Mouse (Mus musculus): ENCODE results near the gene Shld1.

Shld1 gene

DNA sequence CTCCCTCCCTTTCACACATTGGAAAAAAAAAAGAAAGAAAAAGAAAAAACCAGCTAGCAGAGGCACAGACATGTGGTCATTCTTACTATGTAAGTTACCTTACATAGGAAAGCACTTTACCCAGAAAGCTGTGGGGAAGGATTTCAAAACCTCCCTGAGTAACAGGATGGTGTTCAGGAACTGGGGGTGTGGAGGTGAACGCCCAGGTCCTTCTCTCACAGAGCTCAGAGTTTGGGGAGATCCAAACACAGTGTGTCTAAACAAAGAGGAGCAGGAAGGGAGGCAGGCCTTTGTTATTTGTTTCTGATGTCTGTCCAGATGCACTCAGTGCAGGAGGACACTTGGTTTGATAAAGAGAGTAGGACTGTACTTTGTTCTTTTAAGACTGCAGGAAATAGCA, 5.6 kb downstream of the Shld1 start:
- DNase-seq (ENCODE audit: low spot score in 2 of 2) = no peak

DNA sequence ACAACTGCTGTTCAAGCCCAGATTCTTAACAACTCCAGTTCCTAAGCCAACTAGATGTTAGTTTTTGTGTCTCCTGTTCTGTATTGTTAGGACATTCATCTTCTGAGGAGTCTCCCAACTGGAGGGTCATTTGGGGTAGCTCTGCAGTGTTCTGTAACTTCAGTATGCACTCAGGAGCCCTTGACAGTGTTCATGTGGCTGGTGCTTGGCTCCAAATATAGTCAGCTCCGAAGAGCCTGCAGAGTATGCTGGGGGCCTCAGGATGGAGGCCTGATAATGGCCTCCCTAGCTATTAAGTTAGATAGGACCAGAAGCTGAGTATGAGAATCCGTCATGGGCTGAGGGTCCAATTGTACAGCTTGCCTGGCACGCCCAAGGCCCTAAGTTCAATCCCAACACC, 7.2 kb downstream of the Shld1 start:
- no peak for DNase-seq (ENCODE audit: low spot score in 2 of 2)

DNA sequence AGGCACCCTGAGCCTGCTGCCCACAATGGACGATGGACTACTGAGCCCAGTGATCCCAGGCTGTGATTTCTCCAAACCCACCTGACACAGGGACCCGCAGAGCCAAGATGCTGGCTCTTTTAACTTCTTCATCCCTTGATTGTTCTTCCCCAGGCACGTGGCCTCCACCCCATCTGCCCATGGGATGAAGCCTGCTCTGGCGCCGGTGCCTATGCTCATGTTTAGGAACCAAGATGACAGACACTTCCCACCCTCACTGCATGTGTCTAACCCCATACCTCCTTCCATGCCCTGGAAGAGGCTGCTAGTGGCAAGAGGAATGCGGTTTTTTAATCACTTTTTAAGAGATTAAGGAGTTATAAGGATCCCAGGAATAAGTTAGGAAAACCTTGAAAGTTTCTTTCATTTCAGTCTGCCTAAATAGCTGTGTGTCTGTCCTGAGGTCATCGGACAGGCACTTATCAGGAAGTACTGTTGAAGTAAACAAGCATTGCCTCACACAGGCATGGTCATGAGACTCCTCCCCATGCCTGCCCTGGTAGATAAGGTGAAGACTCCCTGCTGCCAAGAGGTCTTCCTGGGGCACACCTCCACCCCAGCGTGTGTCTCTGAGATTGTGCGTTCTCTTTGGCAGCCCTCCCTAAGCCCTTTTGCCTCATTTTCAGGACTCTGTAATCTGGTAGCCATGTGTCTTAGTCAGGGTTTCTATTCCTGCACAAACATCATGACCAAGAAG, 8.8 kb downstream of the Shld1 start:
- DNase-seq (ENCODE audit: low spot score in 2 of 2) = no peak

DNA sequence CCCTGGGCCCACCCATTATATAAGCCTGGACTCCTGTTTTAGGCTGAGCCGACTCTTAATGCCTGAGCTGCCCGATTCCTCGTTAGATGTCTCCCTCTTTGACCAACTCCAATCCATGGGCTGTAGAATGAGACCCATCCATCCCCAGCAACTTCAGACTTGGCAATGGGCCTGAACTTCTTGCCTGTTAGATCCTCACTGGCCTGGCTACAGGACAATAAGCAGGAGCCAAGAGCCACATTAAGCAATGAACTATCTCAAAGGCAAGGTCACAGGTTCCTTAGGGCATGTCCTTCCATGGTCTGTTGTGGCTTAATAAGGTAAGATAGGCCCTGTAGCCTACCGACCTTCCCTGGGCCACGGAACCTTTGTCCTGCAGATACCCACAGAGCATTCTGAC, 9.8 kb downstream of the Shld1 start:
- DNase-seq (ENCODE audit: low spot score in 2 of 2) = no peak

DNA sequence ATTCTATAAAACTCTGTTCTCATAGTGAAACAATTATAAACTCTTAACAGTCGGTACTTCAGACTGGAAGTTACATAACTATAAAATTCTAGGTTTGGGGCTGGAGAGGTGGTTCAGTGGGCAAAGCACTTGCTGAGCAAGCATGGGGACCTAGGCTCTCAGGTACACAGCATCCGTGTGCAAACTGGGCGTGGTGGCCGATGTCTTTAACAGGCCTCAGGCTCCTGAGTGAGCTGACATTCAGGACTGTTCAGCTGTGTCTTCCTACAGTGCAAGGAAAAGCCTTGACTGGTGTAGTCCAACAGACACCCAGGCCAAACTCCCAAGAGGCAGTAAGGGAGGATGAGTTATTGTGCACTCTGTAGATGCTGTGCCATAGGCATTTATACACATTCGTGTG, 10.5 kb downstream of the Shld1 start:
- no peak for DNase-seq (ENCODE audit: low spot score in 2 of 2)

DNA sequence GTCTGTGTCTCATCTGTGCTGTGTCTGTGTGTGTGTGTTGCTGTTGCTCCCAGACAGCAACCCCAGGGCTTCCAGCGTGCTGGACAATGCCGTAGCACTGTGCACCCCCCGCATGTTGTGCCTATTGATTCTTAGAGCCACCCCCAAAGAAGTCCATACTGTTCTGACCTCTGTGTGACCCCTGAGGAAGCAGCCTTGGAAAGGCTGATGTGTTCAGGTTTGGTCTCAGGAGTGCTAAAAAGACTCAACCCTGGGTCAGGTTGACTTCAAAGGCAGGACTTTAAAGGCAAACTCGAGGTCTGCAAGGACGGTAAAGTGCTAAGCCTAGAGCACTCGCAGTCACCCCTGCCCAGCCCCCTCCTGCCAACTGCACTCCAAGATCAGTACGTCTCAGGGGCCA, 11.0 kb downstream of the Shld1 start:
- no peak for DNase-seq (ENCODE audit: low spot score in 2 of 2)

DNA sequence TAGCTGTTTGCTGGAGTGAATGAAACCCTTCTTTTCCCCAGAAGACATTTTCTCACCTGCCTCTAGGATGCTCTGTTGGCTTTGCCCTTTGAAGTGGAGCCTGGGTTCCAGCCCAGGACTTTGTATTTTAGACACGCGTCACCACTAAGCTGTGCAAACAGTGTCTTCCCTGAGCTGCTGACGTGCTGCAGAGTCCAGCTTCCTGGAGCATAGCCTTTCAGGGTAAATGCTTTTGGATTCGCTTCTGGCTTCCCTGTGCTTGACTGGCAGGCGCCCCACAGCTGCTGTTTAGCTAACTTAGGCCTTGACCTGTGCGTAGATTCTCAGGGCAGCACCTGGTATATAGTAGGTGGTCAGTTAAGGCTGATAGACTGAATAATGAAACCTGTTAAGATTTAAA, 11.7 kb downstream of the Shld1 start:
- DNase-seq (ENCODE audit: low spot score in 2 of 2) = no peak

DNA sequence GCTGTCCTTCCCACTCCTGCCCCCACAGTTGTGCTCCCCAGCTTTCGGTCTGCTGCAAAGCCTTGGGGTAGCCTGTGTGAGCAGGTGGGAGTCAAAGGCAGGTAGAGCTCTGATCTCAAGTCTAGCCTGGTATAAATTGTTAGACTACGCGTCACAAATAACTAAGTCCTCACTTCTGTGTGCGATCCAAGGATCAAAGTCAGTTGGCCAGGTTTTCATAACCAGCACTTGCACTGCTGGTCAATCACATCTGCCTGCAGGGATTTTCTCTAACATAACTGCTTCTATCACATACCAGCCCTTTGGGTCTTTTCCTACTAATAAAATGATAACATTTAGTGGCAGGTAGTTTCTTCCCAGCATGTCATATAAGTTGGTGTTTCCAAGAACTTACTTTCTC, 14.2 kb downstream of the Shld1 start:
- DNase-seq (ENCODE audit: low spot score in 2 of 2) = no peak

DNA sequence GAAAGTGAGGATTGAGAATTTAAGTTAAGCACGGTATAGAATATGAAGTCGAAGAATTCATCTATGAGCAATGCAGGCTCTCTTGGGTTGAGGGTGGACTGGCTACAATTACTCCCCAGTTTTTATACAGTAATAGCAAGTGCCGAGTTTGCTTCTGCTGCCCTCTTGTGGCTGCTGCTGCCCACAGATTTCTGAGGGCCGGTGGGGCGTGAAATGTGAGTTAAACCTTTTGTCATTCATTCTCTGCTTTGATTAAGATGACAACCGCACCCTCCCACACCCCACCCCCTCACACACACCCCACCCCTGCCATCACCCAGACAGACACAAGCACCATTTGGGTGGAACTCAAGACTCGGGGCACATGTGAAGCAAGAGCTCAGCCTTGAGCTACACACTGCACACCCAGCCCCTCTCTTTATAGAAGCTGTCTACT, 14.7 kb downstream of the Shld1 start:
- peak; percentile 23 to 69 for DNase-seq (ENCODE audit: low spot score in 2 of 2)

DNA sequence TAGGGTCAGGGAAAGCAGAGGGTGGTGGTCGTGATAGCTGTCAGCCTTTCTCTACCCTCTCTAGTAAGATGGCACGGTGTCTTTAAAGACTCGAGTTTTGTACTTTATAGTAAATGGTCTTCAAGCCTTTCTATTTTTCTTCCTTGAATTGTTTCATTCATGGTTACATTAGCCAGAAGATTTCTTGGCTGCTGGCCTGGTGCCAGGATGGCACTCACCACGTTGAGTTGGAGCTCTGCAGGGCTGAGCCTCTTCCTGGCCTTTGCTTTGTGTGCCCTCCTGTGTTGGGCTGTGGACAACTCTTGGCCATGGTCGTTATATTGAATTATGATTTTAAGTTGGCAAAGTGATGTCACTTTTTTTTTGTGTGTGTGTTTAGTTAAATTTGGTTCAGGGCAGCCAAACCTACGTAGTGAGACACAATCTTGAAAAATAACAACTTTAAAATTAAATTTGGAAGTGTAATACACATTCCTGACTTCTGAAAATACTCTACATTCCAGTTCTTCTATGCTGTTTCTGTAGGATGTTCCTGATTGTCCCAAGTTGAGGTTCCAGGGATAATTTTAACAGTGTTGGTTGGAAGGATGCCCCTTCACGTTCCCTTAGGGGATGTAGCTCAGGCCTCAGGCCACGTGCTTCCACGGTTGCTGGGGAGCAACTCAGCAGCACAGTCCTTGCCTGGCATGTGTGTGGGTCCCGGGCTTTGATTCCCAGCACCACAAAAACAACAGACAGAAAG, 18.7 kb downstream of the Shld1 start:
- DNase-seq (ENCODE audit: low spot score in 2 of 2) = no peak

DNA sequence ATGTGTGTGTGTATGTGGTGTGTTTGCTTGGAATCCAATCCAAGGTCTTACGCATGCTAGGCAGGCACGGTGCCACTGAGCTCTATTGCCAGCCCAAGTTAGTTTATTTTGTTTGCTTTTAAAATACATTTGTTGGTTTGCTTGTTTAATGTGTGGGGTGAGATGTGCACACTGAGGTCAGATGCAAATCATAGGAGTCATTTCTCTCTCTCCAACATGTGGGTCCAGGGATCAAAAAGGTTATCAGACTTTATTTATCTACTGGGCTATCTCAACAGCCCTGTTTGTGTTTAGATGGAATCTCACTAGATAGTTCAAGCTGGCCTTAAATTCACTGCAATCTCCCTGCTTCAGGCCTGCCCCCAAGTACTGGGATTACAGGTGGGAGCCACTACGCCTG, 19.6 kb downstream of the Shld1 start:
- DNase-seq (ENCODE audit: low spot score in 2 of 2) = no peak

DNA sequence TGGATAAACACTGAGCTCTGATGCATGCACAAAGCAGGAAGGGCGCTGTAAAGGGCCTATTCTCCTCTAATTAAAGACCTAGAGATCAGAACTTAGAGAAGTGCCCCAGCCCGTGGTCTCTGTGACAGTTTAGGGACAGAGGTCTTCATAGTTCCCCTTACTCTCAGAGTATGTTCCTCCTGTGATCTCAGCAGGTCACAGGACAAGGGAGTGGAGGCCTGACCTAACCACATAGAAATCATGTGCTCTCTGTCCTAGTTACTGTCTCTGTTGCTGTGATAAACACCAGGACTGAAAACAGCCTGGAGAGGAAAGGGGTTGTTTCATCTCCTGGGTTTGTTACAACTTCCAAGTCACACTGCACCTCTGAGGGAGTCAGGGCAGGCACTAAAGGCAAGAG, 23.8 kb downstream of the Shld1 start:
- DNase-seq (ENCODE audit: low spot score in 2 of 2) = no peak

DNA sequence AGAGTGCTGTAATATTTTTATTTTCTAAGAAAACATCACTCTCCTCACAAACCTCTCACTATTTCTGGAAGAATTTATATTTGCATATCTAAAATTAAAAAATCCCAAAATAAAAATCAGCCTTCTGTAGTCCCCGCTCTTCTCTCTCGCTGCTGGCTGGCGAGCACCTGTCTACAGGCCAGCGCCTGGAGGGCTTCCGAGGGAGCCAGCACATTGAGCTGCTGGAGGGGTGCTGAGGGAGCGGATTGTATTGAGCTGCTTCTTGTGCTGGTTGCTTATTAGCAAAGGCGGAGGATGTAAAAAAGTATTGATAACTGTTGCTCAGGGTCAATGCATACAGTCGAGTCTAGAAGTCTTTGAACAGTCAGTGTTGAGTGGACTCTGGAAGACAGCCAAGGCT, 25.3 kb downstream of the Shld1 start:
- no peak for DNase-seq (ENCODE audit: low spot score in 2 of 2)

DNA sequence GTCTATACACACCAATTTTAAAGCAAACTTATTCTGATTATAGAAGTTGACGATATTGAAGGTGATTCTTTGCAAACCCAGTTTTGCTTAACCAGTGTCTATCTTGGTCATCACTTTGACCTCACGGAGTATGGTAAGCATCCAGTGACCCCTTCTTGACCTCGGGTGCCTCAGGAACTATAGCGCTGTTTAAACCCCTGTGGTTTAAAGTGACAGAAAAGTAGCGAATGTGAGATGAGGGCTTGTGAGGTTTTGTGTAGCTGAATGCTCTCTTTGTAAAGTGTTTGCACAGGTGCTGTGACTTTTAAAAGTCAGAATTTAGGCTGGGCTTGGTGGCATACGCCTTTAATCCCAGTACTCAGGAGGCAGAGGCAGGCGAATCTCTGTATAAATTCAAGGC, 27.8 kb downstream of the Shld1 start:
- no peak for DNase-seq (ENCODE audit: low spot score in 2 of 2)

DNA sequence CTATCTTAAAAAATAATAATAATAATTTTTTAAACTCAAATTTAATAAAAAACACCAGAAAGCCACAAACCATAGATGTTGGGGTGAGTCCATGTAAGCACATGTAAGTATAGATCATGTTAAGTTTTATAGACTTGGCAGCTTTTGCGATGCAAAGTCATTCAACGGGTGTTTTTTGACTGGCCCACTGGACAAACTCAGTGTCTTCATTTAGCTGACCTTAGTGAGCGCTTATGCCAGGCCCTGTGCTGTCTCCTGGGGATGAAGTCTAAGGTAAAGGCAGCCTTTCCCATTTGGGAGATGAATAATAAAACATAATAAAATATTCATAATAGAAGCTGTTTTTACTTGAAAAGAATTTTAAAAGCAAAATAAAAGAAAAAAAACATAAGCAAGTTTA, 28.2 kb downstream of the Shld1 start:
- no peak for DNase-seq (ENCODE audit: low spot score in 2 of 2)

DNA sequence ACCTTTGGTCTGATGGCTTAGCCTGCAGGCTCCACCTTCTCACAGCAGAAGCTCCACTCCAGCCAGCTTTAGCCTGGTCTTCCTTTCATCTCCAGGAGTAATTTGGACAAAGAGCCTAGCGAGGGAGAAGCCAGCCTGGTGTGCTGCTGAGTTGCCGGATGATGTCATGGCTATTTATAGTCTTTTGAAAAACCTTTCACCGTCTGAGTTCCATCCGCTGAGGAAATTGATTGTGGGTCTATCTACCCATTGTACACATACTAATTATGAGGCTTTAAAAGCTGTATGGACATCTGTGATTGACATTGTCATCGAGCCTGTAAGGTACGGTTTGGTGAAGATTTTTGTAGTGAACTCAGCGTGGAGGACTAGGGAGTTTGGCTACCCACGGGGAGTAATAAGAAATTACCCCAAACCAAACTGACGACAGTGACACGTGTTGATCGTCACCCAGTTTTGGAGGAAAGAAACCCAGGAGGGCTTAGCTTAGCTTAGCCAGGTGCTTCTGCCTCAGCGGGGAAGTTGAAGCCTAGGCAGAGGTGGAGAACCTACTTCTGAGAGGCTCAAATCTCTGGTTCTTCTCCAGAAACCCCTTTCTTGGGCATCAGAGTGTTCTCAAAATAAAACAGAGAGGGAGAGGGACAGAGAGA, 28.8 kb downstream of the Shld1 start:
- DNase-seq (ENCODE audit: low spot score in 2 of 2) = no peak

DNA sequence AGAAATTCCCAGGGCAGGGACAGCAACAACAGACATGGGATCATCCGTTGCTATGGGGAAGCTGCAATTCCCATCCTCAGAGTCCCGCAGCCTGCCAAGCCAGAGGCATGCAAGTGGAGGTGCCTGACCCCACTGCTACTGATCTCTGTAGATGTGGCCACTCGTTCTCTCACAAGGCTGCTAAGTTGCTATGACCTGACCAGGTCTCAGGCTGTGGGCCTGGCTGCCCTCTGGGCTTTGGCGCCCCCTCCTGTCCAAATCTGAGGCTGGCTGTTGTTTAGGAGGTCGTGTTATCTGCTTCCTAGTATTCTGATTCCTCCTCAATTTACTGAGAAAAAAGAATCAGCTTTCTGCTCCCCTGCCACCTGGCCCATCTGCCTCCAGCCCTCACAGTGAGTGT, 29.4 kb downstream of the Shld1 start:
- peak; percentile 9 to 66 for DNase-seq (ENCODE audit: low spot score in 2 of 2)

DNA sequence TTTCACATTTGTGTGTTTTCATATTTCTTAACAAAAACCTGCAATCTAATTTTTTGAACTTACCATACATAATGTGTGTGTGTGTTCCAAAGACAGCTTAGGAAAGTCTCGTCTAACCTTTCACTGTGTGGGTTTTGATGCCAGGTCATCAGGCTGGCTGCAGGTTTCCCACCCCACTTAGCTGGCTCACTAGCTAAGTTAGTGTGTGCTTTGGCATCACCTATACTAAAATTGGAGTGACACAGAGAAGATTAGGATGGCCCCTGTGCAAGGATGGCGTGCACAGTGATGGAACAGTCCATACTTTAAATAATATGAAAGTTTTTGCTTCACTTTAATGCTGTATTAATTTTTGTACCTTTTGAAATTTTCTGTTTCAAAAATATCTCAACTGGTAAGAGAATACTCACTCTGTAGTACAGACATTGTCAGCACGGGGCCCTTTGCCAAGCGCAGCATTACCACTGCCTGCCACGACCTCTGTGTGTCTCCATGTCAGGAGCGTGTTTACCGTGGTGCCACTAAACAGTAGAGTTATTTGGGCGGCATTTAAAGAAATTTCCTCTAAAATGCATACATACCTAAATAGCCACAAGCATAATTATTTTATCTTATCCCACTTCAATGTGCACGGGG, 30.3 kb downstream of the Shld1 start:
- no peak for DNase-seq (ENCODE audit: low spot score in 2 of 2)

DNA sequence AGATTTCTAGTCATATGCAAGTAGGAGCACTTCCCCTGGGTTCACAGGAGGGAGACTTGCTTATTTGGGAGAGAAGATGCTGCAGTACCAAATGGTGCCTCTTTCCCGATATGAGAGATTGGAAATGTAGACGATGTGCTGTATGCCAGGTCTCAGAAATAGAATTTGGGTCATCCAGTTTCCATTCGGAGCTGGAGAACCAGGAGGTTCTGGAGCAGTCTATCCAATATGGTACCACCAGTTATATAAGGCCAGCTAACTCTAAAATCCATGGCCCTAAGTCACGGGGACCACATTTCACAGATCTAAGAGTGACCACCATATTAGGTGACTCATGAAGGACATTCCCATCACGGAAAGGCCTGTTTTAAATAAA, 30.8 kb downstream of the Shld1 start:
- DNase-seq (ENCODE audit: low spot score in 2 of 2) = no peak

DNA sequence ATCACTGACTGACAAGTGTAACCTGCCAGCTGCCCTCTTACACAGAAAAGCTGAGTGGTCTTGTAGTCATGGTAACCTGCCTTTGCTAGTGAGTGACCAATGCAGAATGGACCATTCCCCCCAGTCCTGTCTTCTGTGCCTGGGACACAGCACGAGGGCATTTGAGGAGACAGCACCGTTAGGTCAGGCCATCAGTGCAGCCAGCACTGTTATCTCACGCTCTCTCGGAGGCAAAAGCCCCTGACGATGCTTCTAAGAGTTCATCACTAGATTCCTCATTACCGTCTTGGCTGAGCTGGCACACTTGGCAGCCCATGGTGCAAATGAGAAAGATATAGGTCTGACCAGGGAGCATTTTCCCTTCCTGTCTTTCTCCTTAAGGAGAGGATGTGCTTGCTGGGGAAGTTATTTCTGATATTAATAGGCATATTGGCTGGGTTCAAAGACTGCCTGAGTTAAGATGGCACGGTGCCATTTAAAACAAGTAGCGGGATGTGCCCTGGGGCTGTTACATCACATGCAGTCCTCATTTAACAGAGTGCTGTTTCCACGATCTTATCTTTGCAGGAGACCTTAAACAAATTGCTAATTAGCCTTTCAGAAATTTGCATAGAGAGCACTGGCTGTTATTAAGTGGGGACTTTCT, 34.3 kb downstream of the Shld1 start:
- DNase-seq (ENCODE audit: low spot score in 2 of 2) = no peak

DNA sequence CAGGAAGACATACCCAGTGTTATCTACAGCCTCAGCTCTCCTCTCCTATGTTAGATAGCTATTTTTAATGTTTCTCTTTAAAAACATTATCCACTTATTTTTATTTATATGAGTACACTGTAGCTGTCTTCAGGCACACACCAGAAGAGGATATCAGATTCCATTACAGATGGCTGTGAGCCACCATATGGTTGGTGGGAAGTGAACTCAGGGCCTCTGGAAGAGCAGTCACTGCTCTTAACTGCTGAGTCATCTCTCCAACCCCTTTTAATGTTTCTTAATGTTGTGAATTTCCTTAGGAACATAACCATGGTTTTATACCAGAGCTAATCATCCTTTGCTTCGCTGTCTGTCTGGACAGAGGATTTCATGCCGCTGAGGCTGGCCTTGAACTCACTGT, 35.1 kb downstream of the Shld1 start:
- no peak for DNase-seq (ENCODE audit: low spot score in 2 of 2)

DNA sequence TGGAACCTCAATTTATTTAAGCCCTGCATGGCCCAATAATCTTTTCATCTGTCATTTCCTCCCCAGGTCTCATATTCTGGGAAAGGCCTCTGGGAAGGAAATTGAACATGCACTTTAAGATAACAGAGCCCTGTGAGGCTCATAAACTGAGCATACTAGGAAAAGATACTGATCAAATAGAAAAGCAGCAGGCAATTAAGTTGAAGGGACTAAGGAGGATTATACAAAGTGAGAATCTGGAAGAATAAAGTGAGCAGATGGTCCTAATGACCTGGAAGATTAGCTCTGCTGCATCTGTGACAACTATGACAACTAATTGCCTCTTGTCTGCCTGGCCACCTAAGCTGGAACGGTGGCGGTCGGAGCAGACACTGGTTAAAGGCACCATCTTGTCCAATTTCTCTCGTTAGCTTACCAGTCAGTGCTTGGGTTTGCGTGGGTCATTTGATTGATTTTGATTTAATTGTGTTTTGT, 37.3 kb downstream of the Shld1 start:
- no peak for DNase-seq (ENCODE audit: low spot score in 2 of 2)

Measured in thymus, postnatal 10 days (tissue).